Comparison of ENCODE assay signal across 10 mouse cellular contexts in genomic region chr7:115966181-115966580, GRCm38 (mm10).
DNase-seq lines count a peak whose midpoint lies in the region; ATAC-seq lines count a peak whose summit lies in the region.
"Had no signal": no experiment of that assay in that cellular context is flagged by ENCODE, and none has a peak within 500 bp of the region (broad histone marks: within the 10 kb centered on the region; RNA-seq: fewer than 3 reads in every experiment).

No protein-coding gene starts in this region.

- H3K4me3 ChIP-seq in forebrain, embryonic 13.5 days, result no peak overlapping the region
- no peak overlapping the region for H3K4me3 ChIP-seq in forebrain, embryonic 12.5 days (replicated peaks)
- H3K4me3 ChIP-seq in midbrain, embryonic 14.5 days (replicated peaks; ENCODE audit: low read depth, low read length), result no peak overlapping the region
- H3K4me3 ChIP-seq: limb, embryonic 10.5 days had no signal

- no peaks in the 10 kb centered on the region for H3K36me3 ChIP-seq in forebrain, embryonic 13.5 days (ENCODE audit: poor library complexity, severe bottlenecking)
- no peaks in the 10 kb centered on the region; the same call in 1 of the 2 replicates for H3K36me3 ChIP-seq in forebrain, embryonic 12.5 days (replicated peaks)
- H3K36me3 ChIP-seq in midbrain, embryonic 14.5 days (ENCODE audit: control insufficient read depth, insufficient read depth, low read length), result no peaks in the 10 kb centered on the region
- H3K36me3 ChIP-seq: limb, embryonic 10.5 days had no signal

- WGBS in forebrain, embryonic 13.5 days, result 64% methylated on average over 4 of the region's 4 CpGs
- WGBS in forebrain, embryonic 12.5 days, result 65% methylated on average over 4 of the region's 4 CpGs
- 54% methylated on average over 4 of the region's 4 CpGs for WGBS in midbrain, embryonic 14.5 days

- no peak overlapping the region for H3K27ac ChIP-seq in forebrain, embryonic 13.5 days
- H3K27ac ChIP-seq in forebrain, embryonic 12.5 days, result no peak overlapping the region
- no peak overlapping the region for H3K27ac ChIP-seq in midbrain, embryonic 14.5 days (replicated peaks; ENCODE audit: low read depth, low read length)
- H3K27ac ChIP-seq: limb, embryonic 10.5 days had no signal

- peak; percentile 84 for ATAC-seq in forebrain, embryonic 13.5 days
- ATAC-seq in forebrain, embryonic 12.5 days (ENCODE audit: low FRiP score), result no peak
- no peak for ATAC-seq in midbrain, embryonic 14.5 days (ENCODE audit: low FRiP score, low TSS enrichment)
- ATAC-seq: liver, postnatal 0 days had no signal

- no peaks in the 10 kb centered on the region for H3K27me3 ChIP-seq in forebrain, embryonic 13.5 days
- no peaks in the 10 kb centered on the region for H3K27me3 ChIP-seq in forebrain, embryonic 12.5 days
- H3K27me3 ChIP-seq in midbrain, embryonic 14.5 days (ENCODE audit: control insufficient read depth, insufficient read depth, low read length), result no peaks in the 10 kb centered on the region

- no peak overlapping the region for H3K9ac ChIP-seq in forebrain, embryonic 13.5 days
- H3K9ac ChIP-seq in forebrain, embryonic 12.5 days, result no peak overlapping the region
- no peak overlapping the region for H3K9ac ChIP-seq in midbrain, embryonic 14.5 days (replicated peaks; ENCODE audit: low read length)
- H3K9ac ChIP-seq: liver, postnatal 0 days had no signal

- no peak overlapping the region for H3K4me2 ChIP-seq in forebrain, embryonic 13.5 days
- H3K4me2 ChIP-seq in forebrain, embryonic 12.5 days, result no peak overlapping the region
- no peak overlapping the region for H3K4me2 ChIP-seq in midbrain, embryonic 14.5 days (ENCODE audit: low read length)

- DNase-seq in cerebellum, postnatal 25 days, result peak; percentile 27 to 52
- DNase-seq in layer of hippocampus, adult 9-10 months (ENCODE audit: low spot score), result peak; percentile 26
- DNase-seq in right cerebral cortex, adult 18-20 months, result peak; percentile 62
- no peak for DNase-seq in embryo, embryonic 10 days (ENCODE audit: low spot score)
- DNase-seq in ovary, adult 18-20 months (ENCODE audit: low spot score), result no peak
- DNase-seq in midbrain, embryonic 14.5 days, result no peak
- DNase-seq: liver, postnatal 0 days had no signal

- no peaks in the 10 kb centered on the region for H3K9me3 ChIP-seq in forebrain, embryonic 13.5 days (replicated peaks)
- H3K9me3 ChIP-seq in forebrain, embryonic 12.5 days, result no peaks in the 10 kb centered on the region
- H3K9me3 ChIP-seq in midbrain, embryonic 14.5 days (ENCODE audit: control insufficient read depth, low read length), result no peaks in the 10 kb centered on the region
- H3K9me3 ChIP-seq: limb, embryonic 10.5 days had no signal

- peaks cover under 1% of the 10 kb centered on the region; the same call in 1 of the 2 replicates for H3K4me1 ChIP-seq in forebrain, embryonic 13.5 days
- H3K4me1 ChIP-seq in forebrain, embryonic 12.5 days, result peaks cover 4% of the 10 kb centered on the region
- H3K4me1 ChIP-seq in midbrain, embryonic 14.5 days (ENCODE audit: control insufficient read depth, insufficient read depth, low read length), result no peaks in the 10 kb centered on the region
- H3K4me1 ChIP-seq: limb, embryonic 10.5 days had no signal

Comparison
In these comparisons a context has a peak if more than half of its experiments do, and no peak if none do; other contexts are left out.
1. DNase-seq: peak in cerebellum, postnatal 25 days (2 of 2), layer of hippocampus, adult 9-10 months (single experiment) and right cerebral cortex, adult 18-20 months (single experiment); none in embryo, embryonic 10 days (single experiment), ovary, adult 18-20 months (single experiment) and midbrain, embryonic 14.5 days (single experiment).